In genomic region chr8:13550718-13551573, GRCm38 (mm10) we compare ENCODE assay signal across 9 mouse cellular contexts. TPM values are rescaled to one million over a fixed set of nuclear protein-coding genes. Genes with fewer than 3 reads are reported as not detected.
DNase-seq lines count a peak whose midpoint lies in the region; ATAC-seq lines count a peak whose summit lies in the region.
"Had no signal": no experiment of that assay in that cellular context is flagged by ENCODE, and none has a peak within 500 bp of the region (broad histone marks: within the 10 kb centered on the region; RNA-seq: fewer than 3 reads in every experiment).

No protein-coding gene starts in this region.

- intact Hi-C loops in heart, postnatal 10 days (cut with DNase I): loop anchor here (1.0 to 5.0 kb wide), 4 partner anchors 128 to 338 kb away; no protein-coding TSS in a partner anchor

- H3K9ac ChIP-seq in forebrain, embryonic 13.5 days: no peak overlapping the region
- H3K9ac ChIP-seq in liver, embryonic 15.5 days: no peak overlapping the region
- H3K9ac ChIP-seq in neural tube, embryonic 13.5 days: no peak overlapping the region

- WGBS in forebrain, embryonic 13.5 days: 63% methylated on average over 9 of the region's 9 CpGs
- 42% methylated on average over 9 of the region's 9 CpGs for WGBS in liver, embryonic 15.5 days (ENCODE audit: insufficient replicate concordance)
- WGBS in neural tube, embryonic 13.5 days: 54% methylated on average over 9 of the region's 9 CpGs

- H3K27ac ChIP-seq in forebrain, embryonic 13.5 days: no peak overlapping the region
- H3K27ac ChIP-seq in liver, embryonic 15.5 days (replicated peaks): no peak overlapping the region
- no peak overlapping the region for H3K27ac ChIP-seq in neural tube, embryonic 13.5 days (replicated peaks)

- no peak overlapping the region for H3K4me3 ChIP-seq in forebrain, embryonic 13.5 days
- H3K4me3 ChIP-seq in liver, embryonic 15.5 days (replicated peaks): no peak overlapping the region
- H3K4me3 ChIP-seq in neural tube, embryonic 13.5 days: no peak overlapping the region
- H3K4me3 ChIP-seq: erythroblast, embryonic 14.5 days had no signal

- H3K4me1 ChIP-seq in forebrain, embryonic 13.5 days: no peaks in the 10 kb centered on the region
- 0 out of 2 replicates have a peak, but pooled peaks cover 3% of the 10 kb centered on the region for H3K4me1 ChIP-seq in liver, embryonic 15.5 days (replicated peaks)
- no peaks in the 10 kb centered on the region for H3K4me1 ChIP-seq in neural tube, embryonic 13.5 days (replicated peaks)

- H3K27me3 ChIP-seq in forebrain, embryonic 13.5 days: no peaks in the 10 kb centered on the region
- no peaks in the 10 kb centered on the region for H3K27me3 ChIP-seq in liver, embryonic 15.5 days
- H3K27me3 ChIP-seq in neural tube, embryonic 13.5 days: no peaks in the 10 kb centered on the region

- ATAC-seq in CD4-positive, CD25-positive, alpha-beta regulatory T cell, adult 4 months: peak; percentile 94
- peak; percentile 96 for ATAC-seq in forebrain, embryonic 13.5 days
- ATAC-seq in liver, embryonic 15.5 days (ENCODE audit: insufficient read depth): peak; percentile 74
- ATAC-seq in neural tube, embryonic 13.5 days (ENCODE audit: low read depth): peak; percentile 93

- H3K9me3 ChIP-seq in forebrain, embryonic 13.5 days (replicated peaks): no peaks in the 10 kb centered on the region
- no peaks in the 10 kb centered on the region for H3K9me3 ChIP-seq in liver, embryonic 15.5 days (replicated peaks)
- no peaks in the 10 kb centered on the region for H3K9me3 ChIP-seq in neural tube, embryonic 13.5 days

- DNase-seq in c-Kit-positive CD71-negative TER-119-negative erythroid progenitor cells, embryonic 14.5 days (ENCODE audit: low read depth): peak; percentile 71
- DNase-seq in heart, postnatal 10 days: peak; percentile 94 to 96
- DNase-seq in kidney, postnatal 4 days: peak; percentile 94 to 95
- DNase-seq in telencephalon, adult 2 months (ENCODE audit: low read depth, low spot score): peak; percentile 94

- H3K36me3 ChIP-seq in forebrain, embryonic 13.5 days (ENCODE audit: poor library complexity, severe bottlenecking): no peaks in the 10 kb centered on the region
- no peaks in the 10 kb centered on the region for H3K36me3 ChIP-seq in liver, embryonic 15.5 days (replicated peaks)
- H3K36me3 ChIP-seq in neural tube, embryonic 13.5 days: no peaks in the 10 kb centered on the region

- no peak overlapping the region for H3K4me2 ChIP-seq in forebrain, embryonic 13.5 days
- no peak overlapping the region for H3K4me2 ChIP-seq in liver, embryonic 15.5 days
- H3K4me2 ChIP-seq in neural tube, embryonic 13.5 days: no peak overlapping the region

RNA-seq across cellular contexts. Expression of gene 1700029H14Rik, which starts 11.3 kb away (rescaled TPM):
- polyA plus RNA-seq in CD4-positive, CD25-positive, alpha-beta regulatory T cell, adult 4 months (2017; shearing (Covaris generic)): under 1 TPM in 1 of 2 experiments, not detected in 1; 0.30 TPM
- not detected in 2 replicates for polyA plus RNA-seq in forebrain, embryonic 13.5 days (2015; fragmentation: Nextera tagmentation; extraction: Ambion mirVana)
- not detected for total RNA-seq in heart, postnatal 10 days (2021)
- polyA plus RNA-seq in liver, embryonic 15.5 days (2015; fragmentation: Nextera tagmentation; extraction: Ambion mirVana): not detected in 2 replicates
- not detected in 2 replicates for polyA plus RNA-seq in neural tube, embryonic 13.5 days (2015; fragmentation: Nextera tagmentation; extraction: Ambion mirVana)
- polyA plus RNA-seq: erythroblast, embryonic 14.5 days had no signal

RNA-seq across cellular contexts. Expression of gene Gas6, which starts 56.7 kb away (rescaled TPM):
- polyA plus RNA-seq in CD4-positive, CD25-positive, alpha-beta regulatory T cell, adult 4 months (2017; shearing (Covaris generic)): not detected
- polyA plus RNA-seq in forebrain, embryonic 13.5 days (2015; fragmentation: Nextera tagmentation; extraction: Ambion mirVana): 11.3 and 12.3 TPM in 2 replicates
- total RNA-seq in heart, postnatal 10 days (2021): 100 to 1,000 TPM; 135 to 143 TPM
- polyA plus RNA-seq in liver, embryonic 15.5 days (2015; fragmentation: Nextera tagmentation; extraction: Ambion mirVana): 7.1 and 7.5 TPM in 2 replicates
- polyA plus RNA-seq in neural tube, embryonic 13.5 days (2015; fragmentation: Nextera tagmentation; extraction: Ambion mirVana): 25.9 and 28.8 TPM in 2 replicates
